Mouse (Mus musculus): ENCODE data around the gene Ltbp3.

Ltbp3 gene

GRCm38 (mm10) chr19:5750951-5751350 lies 10.2 kb downstream of the Ltbp3 start:
- DNase-seq (ENCODE audit: low spot score in 2 of 2) = no peak

GRCm38 (mm10) chr19:5751742-5752141 lies 11.0 kb downstream of the Ltbp3 start:
- no peak for DNase-seq (ENCODE audit: low spot score in 2 of 2)

- no peak for DNase-seq (ENCODE audit: low spot score in 2 of 2)
Observed at GRCm38 (mm10) chr19:5756321-5756985, 15.7 kb downstream of the Ltbp3 start.

- no peak for DNase-seq (ENCODE audit: low spot score in 2 of 2)
Observed at GRCm38 (mm10) chr19:5756991-5757636, 16.4 kb downstream of the Ltbp3 start.

GRCm38 (mm10) chr19:5758878-5759403 lies 18.2 kb downstream of the Ltbp3 start:
- DNase-seq (ENCODE audit: low spot score in 2 of 2) = no peak

- DNase-seq (ENCODE audit: low spot score in 2 of 2) = no peak
Observed at GRCm38 (mm10) chr19:5763163-5763562, 22.5 kb downstream of the Ltbp3 start.

- DNase-seq (ENCODE audit: low spot score in 2 of 2) = no peak
Observed at GRCm38 (mm10) chr19:5767271-5767670, 26.6 kb downstream of the Ltbp3 start.

- no peak for DNase-seq (ENCODE audit: low spot score in 2 of 2)
Observed at GRCm38 (mm10) chr19:5770311-5770710, 29.6 kb downstream of the Ltbp3 start.

GRCm38 (mm10) chr19:5770925-5771860 lies 30.5 kb downstream of the Ltbp3 start, which contains the start of gene Scyl1:
Gene Scyl1, minus strand, starts transcription at chr19:5771419.
- DNase-seq (ENCODE audit: low spot score in 2 of 2) = peak; percentile 95 to 98

GRCm38 (mm10) chr19:5777387-5778032 lies 36.8 kb downstream of the Ltbp3 start:
- DNase-seq (ENCODE audit: low spot score in 2 of 2) = no peak

- no peak for DNase-seq (ENCODE audit: low spot score in 2 of 2)
Observed at GRCm38 (mm10) chr19:5778312-5778711, 37.6 kb downstream of the Ltbp3 start.

- no peak for DNase-seq (ENCODE audit: low spot score in 2 of 2)
Observed at GRCm38 (mm10) chr19:5780203-5780602, 39.5 kb downstream of the Ltbp3 start.

GRCm38 (mm10) chr19:5781532-5781931 lies 40.8 kb downstream of the Ltbp3 start:
- DNase-seq (ENCODE audit: low spot score in 2 of 2) = no peak

- no peak for DNase-seq (ENCODE audit: low spot score in 2 of 2)
Observed at GRCm38 (mm10) chr19:5782121-5782520, 41.4 kb downstream of the Ltbp3 start.

GRCm38 (mm10) chr19:5784958-5785577 lies 44.4 kb downstream of the Ltbp3 start:
- DNase-seq (ENCODE audit: low spot score in 2 of 2) = no peak

- DNase-seq (ENCODE audit: low spot score in 2 of 2) = peak; percentile 75 to 82
Observed at GRCm38 (mm10) chr19:5786441-5787114, 45.9 kb downstream of the Ltbp3 start.

GRCm38 (mm10) chr19:5787128-5787635 lies 46.5 kb downstream of the Ltbp3 start:
- peak; percentile 60 to 73 for DNase-seq (ENCODE audit: low spot score in 2 of 2)

- DNase-seq (ENCODE audit: low spot score in 2 of 2) = no peak
Observed at GRCm38 (mm10) chr19:5787920-5788319, 47.2 kb downstream of the Ltbp3 start.

- no peak for DNase-seq (ENCODE audit: low spot score in 2 of 2)
Observed at GRCm38 (mm10) chr19:5788620-5789019, 47.9 kb downstream of the Ltbp3 start.

GRCm38 (mm10) chr19:5789066-5789465 lies 48.4 kb downstream of the Ltbp3 start:
- no peak for DNase-seq (ENCODE audit: low spot score in 2 of 2)
